10 mouse cellular contexts compared by ENCODE assay signal in genomic region chr5:65299623-65300022, GRCm38 (mm10). TPM values are rescaled to one million over a fixed set of nuclear protein-coding genes. Genes with fewer than 3 reads are reported as not detected.
A peak's percentile ranks its signal among the peaks of the same experiment; 100 is the strongest.
DNase-seq lines count a peak whose midpoint lies in the region; ATAC-seq and TF ChIP-seq lines count a peak whose summit lies in the region.
"Not testable (repeated sequence)": the region's sequence is repeated elsewhere in the genome, so short reads cannot be mapped to it uniquely, and the experiment has no call there.
"Had no signal": no experiment of that assay in that cellular context is flagged by ENCODE, and none has a peak within 500 bp of the region (broad histone marks: within the 10 kb centered on the region; RNA-seq: fewer than 3 reads in every experiment).

No protein-coding gene starts in this region.

- TF ChIP-seq POLR2A in bone marrow macrophage, adult 2 months (IDR thresholded peaks at IDR 0.05; ENCODE audit: borderline replicate concordance, low read depth, low read length), result not testable (repeated sequence)

- H3K9ac ChIP-seq in ES-E14 (ENCODE audit: insufficient read depth, low read depth, low read length, poor library complexity, severe bottlenecking), result not testable (repeated sequence)

- in situ Hi-C loops in ES-E14 (cut with MboI; ENCODE audit: low sequenced_read_pairs in 2 of 2, unreplicated experiment in 2 of 2), result not testable (repeated sequence)

- not testable (repeated sequence) for H3K4me3 ChIP-seq in ES-E14 (ENCODE audit: insufficient read depth in 1 of 2, low read depth in 1 of 2, low read length in 2 of 2, poor library complexity in 1 of 2, severe bottlenecking in 1 of 2); bone marrow macrophage, adult 2 months (ENCODE audit: insufficient read depth, low read length)

- not testable (repeated sequence) for TF ChIP-seq CTCF in bone marrow macrophage, adult 2 months (IDR thresholded peaks at IDR 0.05; ENCODE audit: low read depth, low read length)

- H3K9me3 ChIP-seq in ES-E14 (ENCODE audit: control insufficient read depth, insufficient read depth, low read depth, low read length), result not testable (repeated sequence)

- H3K36me3 ChIP-seq in ES-E14 (ENCODE audit: control insufficient read depth, insufficient read depth, low read length, poor library complexity, severe bottlenecking), result peaks cover 16% of the 10 kb centered on the region

- DNase-seq in A20 (ENCODE audit: low read depth, low spot score), result peak; percentile 58
- DNase-seq in ES-E14 (ENCODE audit: low read depth, low spot score), result not testable (repeated sequence)
- DNase-seq in R1 (ENCODE audit: low read depth, low spot score), result peak; percentile 64
- peak; percentile 42 for DNase-seq in heart, adult 11 months

- not testable (repeated sequence) for H3K4me1 ChIP-seq in ES-E14 (ENCODE audit: control insufficient read depth in 2 of 2, insufficient read depth in 2 of 2, low read length in 2 of 2, poor library complexity in 1 of 2)
- peaks cover 12% of the 10 kb centered on the region for H3K4me1 ChIP-seq in bone marrow macrophage, adult 2 months (ENCODE audit: control insufficient read depth, insufficient read depth, low read length)

- ATAC-seq in CD4-positive, CD25-positive, alpha-beta regulatory T cell, adult 4 months, result peak; percentile 60
- 0 out of 2 replicates have a peak, but pooled peaks have one; percentile 24 for ATAC-seq in megakaryocyte, adult 5-6 weeks (ENCODE audit: poor library complexity, severe bottlenecking)

- H3K27ac ChIP-seq in ES-E14 (ENCODE audit: insufficient read depth, low read depth, low read length, poor library complexity, severe bottlenecking), result peak overlapping the region; percentile 69
- H3K27ac ChIP-seq in bone marrow macrophage, adult 2 months (ENCODE audit: insufficient read depth, low read depth, low read length), result peak overlapping the region; percentile 33; the same call in 1 of the 2 replicates

RNA-seq across cellular contexts. Expression of gene Rfc1, which starts 35.8 kb away (rescaled TPM):
- polyA plus RNA-seq in CD4-positive, CD25-positive, alpha-beta regulatory T cell, adult 4 months (2017; shearing (Covaris generic)), result 10 to 100 TPM; 76.5 to 78.8 TPM
- total RNA-seq in ES-E14 (2012; rRNA removed), result 53.4 and 70.5 TPM in 2 replicates
- polyA plus RNA-seq in bone marrow macrophage, adult 2 months (2012; ENCODE audit: insufficient read depth, insufficient read length, missing spikeins), result 45.4 and 51.0 TPM in 2 replicates
- total RNA-seq in megakaryocyte, adult 5-6 weeks (2015), result 38.5 and 39.7 TPM in 2 replicates
- 77.6 and 92.3 TPM in 2 replicates for total RNA-seq in megakaryocyte, adult 5-6 weeks (2017)

RNA-seq across cellular contexts. Expression of gene Klb, which starts 48.5 kb away (rescaled TPM):
- polyA plus RNA-seq in CD4-positive, CD25-positive, alpha-beta regulatory T cell, adult 4 months (2017; shearing (Covaris generic)), result not detected
- 0.63 and 3.6 TPM in 2 replicates for total RNA-seq in ES-E14 (2012; rRNA removed)
- polyA plus RNA-seq in bone marrow macrophage, adult 2 months (2012; ENCODE audit: insufficient read depth, insufficient read length, missing spikeins), result not detected in 2 replicates
- not detected in 2 replicates for total RNA-seq in megakaryocyte, adult 5-6 weeks (2015)
- total RNA-seq in megakaryocyte, adult 5-6 weeks (2017), result not detected in 2 replicates
- polyA plus RNA-seq: embryonic facial prominence, embryonic 11.5 days; heart, embryonic 15.5 days; hindbrain, embryonic 10.5 days had no signal
